Mouse (Mus musculus) heart, embryonic 10.5 days (tissue): ENCODE measurements at regions not wholly inside any gene's neighbourhood (a gene's known extent, or its start where the extent isn't known, plus 50 kb on each side); places are given as distances from the start of the nearest gene placed in this dataset.

ENCODE experiments used
- DNase-seq: peaks from one replicate; pipeline ENCODE4 v3.0.0-alpha.2; 2017; ENCODE audit warnings: low spot score
- H3K27ac ChIP-seq: fragments of 300-500 bp; sonication (generic); 2 replicates; pipeline ENCODE4 v1.5.1; 2016; ENCODE audit warnings: mild to moderate bottlenecking
- H3K27me3 ChIP-seq: fragments of 300-500 bp; sonication (generic); 2 replicates; pipeline ENCODE4 v1.6.1; 2016; ENCODE audit warnings: mild to moderate bottlenecking; ENCODE audit not compliant: poor library complexity, insufficient read depth, severe bottlenecking
- H3K36me3 ChIP-seq: fragments of 300-500 bp; sonication (generic); 2 replicates; pipeline ENCODE4 v1.6.1; 2016; ENCODE audit warnings: mild to moderate bottlenecking, moderate library complexity
- H3K4me1 ChIP-seq: fragments of 300-500 bp; sonication (generic); 2 replicates; pipeline ENCODE4 v1.6.1; 2016; ENCODE audit warnings: mild to moderate bottlenecking
- H3K4me3 ChIP-seq: fragments of 300-500 bp; sonication (generic); 2 replicates; pipeline ENCODE4 v1.5.1; 2016; ENCODE audit warnings: mild to moderate bottlenecking, moderate library complexity
- H3K9me3 ChIP-seq: fragments of 300-500 bp; sonication (generic); 2 replicates; pipeline ENCODE4 v1.6.1; 2016; ENCODE audit warnings: mild to moderate bottlenecking, moderate library complexity
- WGBS: fragments of 180-500 bp; shearing (Covaris S2); methylation state at CpG from one replicate; pipeline ENCODE4 v1.1.7; 2016; 5-methylcytosine and 5-hydroxymethylcytosine counted together

GRCm38 (mm10) chr15:42913285-42913684 lies 2779.1 kb downstream of the 9330182O14Rik start:
- DNase-seq = no peak
- no peaks in the 10 kb centered on the region for H3K27me3 ChIP-seq
- H3K4me1 ChIP-seq = peaks cover 6% of the 10 kb centered on the region
- 46% methylated on average over 2 of the region's 2 CpGs for WGBS
- H3K27ac ChIP-seq = no peak overlapping the region
- H3K36me3 ChIP-seq = no peaks in the 10 kb centered on the region
- H3K4me3 ChIP-seq = no peak overlapping the region
- no peaks in the 10 kb centered on the region for H3K9me3 ChIP-seq

GRCm38 (mm10) chr15:42914099-42914498 lies 2779.9 kb downstream of the 9330182O14Rik start:
- H3K4me1 ChIP-seq = peaks cover 6% of the 10 kb centered on the region
- WGBS = 8% methylated on average over 3 of the region's 3 CpGs
- no peak overlapping the region for H3K4me3 ChIP-seq
- no peaks in the 10 kb centered on the region for H3K9me3 ChIP-seq
- H3K27me3 ChIP-seq = no peaks in the 10 kb centered on the region
- H3K36me3 ChIP-seq = no peaks in the 10 kb centered on the region
- H3K27ac ChIP-seq = no peak overlapping the region
- DNase-seq = peak; percentile 79

GRCm38 (mm10) chr15:42915195-42915594 lies 2781.0 kb downstream of the 9330182O14Rik start:
- H3K4me3 ChIP-seq = no peak overlapping the region
- peaks cover 6% of the 10 kb centered on the region for H3K4me1 ChIP-seq
- DNase-seq = no peak
- WGBS = 75% methylated on average over 11 of the region's 11 CpGs
- H3K27ac ChIP-seq = no peak overlapping the region
- H3K36me3 ChIP-seq = no peaks in the 10 kb centered on the region
- no peaks in the 10 kb centered on the region for H3K9me3 ChIP-seq
- no peaks in the 10 kb centered on the region for H3K27me3 ChIP-seq

GRCm38 (mm10) chr15:42921618-42922017 lies 2787.5 kb downstream of the 9330182O14Rik start:
- 64% methylated on average over 3 of the region's 3 CpGs for WGBS
- Histone ChIP-seq H3K36me3 (no peaks in the 10 kb centered on the region), H3K4me3 (no peak overlapping the region), H3K27ac (no peak overlapping the region), H3K9me3 (no peaks in the 10 kb centered on the region), H3K27me3 (no peaks in the 10 kb centered on the region), H3K4me1 (no peaks in the 10 kb centered on the region)
- DNase-seq = no peak

GRCm38 (mm10) chr15:42928331-42928730 lies 2794.2 kb downstream of the 9330182O14Rik start:
- Histone ChIP-seq H3K4me3 (no peak overlapping the region), H3K27me3 (no peaks in the 10 kb centered on the region), H3K27ac (no peak overlapping the region), H3K36me3 (no peaks in the 10 kb centered on the region), H3K4me1 (no peaks in the 10 kb centered on the region), H3K9me3 (no peaks in the 10 kb centered on the region)
- DNase-seq = no peak
- 78% methylated on average over 4 of the region's 4 CpGs for WGBS

- DNase-seq = no peak
- Histone ChIP-seq H3K4me1 (no peaks in the 10 kb centered on the region), H3K9me3 (no peaks in the 10 kb centered on the region), H3K27ac (no peak overlapping the region), H3K36me3 (no peaks in the 10 kb centered on the region), H3K4me3 (no peak overlapping the region), H3K27me3 (no peaks in the 10 kb centered on the region)
- WGBS = 49% methylated on average over 1 of the region's 1 CpGs
Measured at GRCm38 (mm10) chr15:42944610-42945009, 2810.4 kb downstream of the 9330182O14Rik start.

- no peak for DNase-seq
- no peak overlapping the region for H3K27ac ChIP-seq
- no peaks in the 10 kb centered on the region for H3K9me3 ChIP-seq
- no peak overlapping the region for H3K4me3 ChIP-seq
- no peaks in the 10 kb centered on the region for H3K4me1 ChIP-seq
- no peaks in the 10 kb centered on the region for H3K27me3 ChIP-seq
- no peaks in the 10 kb centered on the region for H3K36me3 ChIP-seq
- 69% methylated on average over 4 of the region's 4 CpGs for WGBS
Measured at GRCm38 (mm10) chr15:42955167-42955566, 2821.0 kb downstream of the 9330182O14Rik start.

GRCm38 (mm10) chr15:42962747-42963338 lies 2828.7 kb downstream of the 9330182O14Rik start:
- 19% methylated on average over 11 of the region's 11 CpGs for WGBS
- DNase-seq = no peak

GRCm38 (mm10) chr15:42965314-42965713 lies 2831.1 kb downstream of the 9330182O14Rik start:
- Histone ChIP-seq H3K27ac (no peak overlapping the region), H3K4me1 (no peaks in the 10 kb centered on the region), H3K9me3 (no peaks in the 10 kb centered on the region), H3K4me3 (no peak overlapping the region), H3K27me3 (no peaks in the 10 kb centered on the region), H3K36me3 (no peaks in the 10 kb centered on the region)
- WGBS = 65% methylated on average over 3 of the region's 3 CpGs
- no peak for DNase-seq

More at GRCm38 (mm10) chr15:42962747-42963338, 2828.7 kb downstream of the 9330182O14Rik start:
- no peaks in the 10 kb centered on the region for H3K9me3 ChIP-seq
- no peak overlapping the region for H3K27ac ChIP-seq
- no peaks in the 10 kb centered on the region for H3K27me3 ChIP-seq
- H3K4me3 ChIP-seq = no peak overlapping the region
- H3K4me1 ChIP-seq = no peaks in the 10 kb centered on the region
- no peaks in the 10 kb centered on the region for H3K36me3 ChIP-seq
